Mouse (Mus musculus) Muller cell, postnatal 12 days (primary cell): ENCODE measurements around the gene Cldn11.

Source experiments
- DNase-seq: peaks from one replicate; pipeline ENCODE4 v3.0.0-alpha.2; 2015; ENCODE audit errors: inconsistent ontology term

Cldn11 gene

GRCm38 (mm10) chr3:31160046-31160445, 10.3 kb downstream of the Cldn11 start:
- DNase-seq: peak; percentile 86

DNA sequence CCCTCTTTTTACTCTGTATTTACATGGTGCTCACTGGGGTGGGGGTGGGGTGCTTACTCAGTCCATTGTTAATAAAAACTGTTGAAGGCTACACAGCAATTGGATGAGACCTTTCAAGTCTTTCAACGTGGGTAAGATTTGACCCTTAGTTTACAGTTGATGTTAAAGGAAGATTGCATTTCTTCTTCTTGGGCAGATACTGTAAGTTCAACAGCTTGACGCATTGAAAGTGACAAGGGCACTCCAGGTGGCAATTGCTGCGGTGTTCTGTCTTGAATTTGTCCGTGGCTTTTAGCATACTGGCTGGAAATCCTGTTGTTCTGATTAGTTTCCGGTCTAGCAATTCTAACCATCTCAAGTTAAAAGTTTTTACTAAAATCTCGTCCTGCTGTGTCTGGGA, 11.6 kb downstream of the Cldn11 start:
- DNase-seq: peak; percentile 62

DNA sequence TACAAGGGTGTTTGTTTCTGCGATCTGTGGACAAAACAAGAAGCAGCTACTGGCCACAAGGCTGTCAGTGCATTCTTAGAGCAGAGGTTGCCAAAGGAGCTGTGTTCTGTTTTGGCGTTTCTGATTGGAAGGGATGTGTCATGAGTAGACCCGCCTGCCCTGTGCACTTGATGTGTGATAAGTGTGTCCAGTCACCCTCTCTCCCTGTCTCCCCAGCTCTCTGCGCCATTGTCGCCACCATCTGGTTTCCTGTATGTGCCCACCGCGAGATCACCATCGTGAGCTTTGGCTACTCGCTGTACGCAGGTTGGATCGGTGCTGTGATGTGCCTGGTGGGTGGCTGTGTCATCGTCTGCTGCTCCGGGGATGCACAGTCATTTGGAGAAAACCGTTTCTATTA, 13.1 kb downstream of the Cldn11 start:
- DNase-seq: no peak

DNA sequence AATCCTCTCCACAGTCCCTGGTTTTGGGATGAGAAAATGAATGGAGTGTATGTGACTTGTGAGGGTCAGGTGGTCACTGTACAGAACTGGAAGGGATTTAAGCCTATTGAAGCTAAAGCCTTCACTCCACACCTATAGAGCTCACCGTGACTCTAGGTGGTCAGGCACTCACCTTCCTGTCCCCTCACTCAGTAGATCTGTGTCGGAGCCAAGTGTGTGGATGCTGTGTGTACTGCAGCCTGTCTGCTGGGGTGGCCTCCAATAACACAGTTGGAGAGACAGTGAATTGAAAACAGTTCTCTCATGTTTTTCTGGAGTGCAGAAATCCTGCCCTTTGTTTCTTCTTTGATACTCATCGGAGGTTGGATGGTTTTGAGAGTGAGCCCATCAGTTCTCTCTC, 16.1 kb downstream of the Cldn11 start:
- DNase-seq: no peak

DNA sequence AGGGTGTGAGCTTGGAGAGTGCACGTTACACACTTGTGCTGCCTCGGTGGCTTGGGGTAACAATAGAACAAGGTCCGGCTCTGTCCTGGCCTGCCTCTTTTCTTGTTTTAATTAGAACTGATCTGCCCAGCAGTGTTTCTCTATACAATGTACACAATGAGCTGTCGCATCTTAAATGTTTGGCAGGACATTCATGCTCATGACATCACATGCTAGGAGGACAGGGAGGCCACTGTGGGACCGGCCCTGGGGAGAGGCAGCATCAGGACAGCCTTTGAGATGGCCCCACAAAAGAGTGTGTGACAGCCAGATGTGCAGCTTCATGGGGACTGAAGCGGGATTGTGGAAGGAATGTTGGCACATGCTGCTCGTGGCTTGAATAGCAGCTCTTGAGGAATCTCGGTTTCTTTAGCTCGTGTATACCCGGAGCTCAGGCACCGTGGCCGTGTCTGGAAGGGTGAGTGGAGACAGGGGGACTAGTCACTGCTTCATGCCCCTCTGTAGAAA, 16.7 kb downstream of the Cldn11 start:
- DNase-seq: peak; percentile 60

- no peak for DNase-seq
Measured at GRCm38 (mm10) chr3:31190342-31190741, 40.6 kb downstream of the Cldn11 start.

- DNase-seq: no peak
Measured at GRCm38 (mm10) chr3:31191402-31191801, 41.7 kb downstream of the Cldn11 start.

- no peak for DNase-seq
Measured at GRCm38 (mm10) chr3:31199162-31199877, 49.6 kb downstream of the Cldn11 start.

GRCm38 (mm10) chr3:31203947-31204346, 54.2 kb downstream of the Cldn11 start:
- DNase-seq: no peak

DNA sequence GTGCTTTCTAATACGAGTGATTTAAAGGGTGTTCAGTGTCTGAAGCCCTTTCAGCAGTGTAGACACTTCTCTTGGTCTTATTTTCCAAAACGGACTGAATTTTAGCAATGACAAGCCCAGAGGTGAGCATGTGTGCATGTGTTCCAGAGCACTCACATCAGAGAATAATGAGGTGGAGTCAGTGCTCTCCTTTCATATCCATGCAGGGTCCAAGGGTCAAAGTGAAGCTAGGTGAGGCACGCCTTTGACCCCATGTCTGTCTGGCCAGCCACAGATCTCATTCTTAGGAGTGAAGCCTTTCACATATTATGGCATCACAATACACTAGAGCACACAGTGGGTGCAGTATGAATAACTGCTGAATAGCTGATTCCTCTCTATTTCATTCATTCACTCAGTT, 55.4 kb downstream of the Cldn11 start:
- no peak for DNase-seq

GRCm38 (mm10) chr3:31208046-31208445, 58.3 kb downstream of the Cldn11 start:
- no peak for DNase-seq

DNA sequence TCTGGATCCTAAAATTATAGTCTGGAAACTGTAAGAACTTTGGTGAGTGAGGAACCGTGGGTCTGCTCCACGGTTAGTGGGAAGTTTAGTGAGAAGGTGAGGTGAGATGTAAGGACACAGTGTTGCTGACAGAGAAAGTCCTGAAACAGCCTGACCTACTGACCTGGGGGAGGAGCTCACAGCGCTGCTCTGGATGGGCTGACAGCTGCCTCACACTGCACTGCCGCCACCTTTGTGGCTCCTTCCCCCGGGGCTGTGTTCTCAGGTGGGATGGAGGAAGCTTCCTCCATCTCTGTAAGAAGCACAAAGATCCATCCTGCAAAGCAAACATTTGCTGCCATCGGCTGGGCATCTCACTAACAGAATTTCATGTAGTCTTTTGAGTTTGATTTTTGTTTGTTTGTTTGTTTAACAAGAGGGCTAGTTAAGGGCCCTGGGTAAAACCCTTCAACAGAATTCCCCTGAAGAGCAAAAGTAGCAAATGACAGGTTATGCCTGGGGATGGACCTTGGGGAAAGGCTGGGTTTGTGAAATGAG, 58.8 kb downstream of the Cldn11 start:
- DNase-seq: no peak

- DNase-seq: no peak
Measured at GRCm38 (mm10) chr3:31209001-31209400, 59.3 kb downstream of the Cldn11 start.

GRCm38 (mm10) chr3:31212205-31213038, 62.7 kb downstream of the Cldn11 start:
- DNase-seq: no peak

DNA sequence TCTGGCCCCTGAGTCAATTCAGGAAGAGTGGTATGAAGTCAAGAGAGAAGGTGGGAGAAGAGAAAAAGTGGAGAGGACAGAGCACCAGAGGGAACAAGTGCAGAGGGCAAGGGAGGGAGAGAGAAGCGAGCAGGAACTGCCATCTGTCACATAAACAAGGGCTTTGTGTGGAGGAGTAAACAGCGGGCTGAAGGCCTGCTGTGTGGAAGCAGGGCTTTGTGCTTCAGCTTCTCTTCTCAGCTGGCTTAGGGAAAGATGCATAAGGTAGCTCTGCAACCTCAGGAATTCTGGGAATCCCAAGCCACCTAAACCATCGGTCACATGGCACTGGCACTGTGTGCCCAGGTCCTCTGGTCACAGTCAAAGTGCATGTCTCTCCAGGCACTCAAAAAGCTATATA, 64.1 kb downstream of the Cldn11 start:
- DNase-seq: peak; percentile 44
